Mouse (Mus musculus): Measurements from ENCODE around the gene Rpgrip1l. TPM values are rescaled to one million over a fixed set of nuclear protein-coding genes. Genes with fewer than 3 reads are reported as not detected.

Gene Rpgrip1l
- total and polyA plus RNA-seq, 3 experiments: 2.1 to 5.0 (median 3.8) TPM

DNA sequence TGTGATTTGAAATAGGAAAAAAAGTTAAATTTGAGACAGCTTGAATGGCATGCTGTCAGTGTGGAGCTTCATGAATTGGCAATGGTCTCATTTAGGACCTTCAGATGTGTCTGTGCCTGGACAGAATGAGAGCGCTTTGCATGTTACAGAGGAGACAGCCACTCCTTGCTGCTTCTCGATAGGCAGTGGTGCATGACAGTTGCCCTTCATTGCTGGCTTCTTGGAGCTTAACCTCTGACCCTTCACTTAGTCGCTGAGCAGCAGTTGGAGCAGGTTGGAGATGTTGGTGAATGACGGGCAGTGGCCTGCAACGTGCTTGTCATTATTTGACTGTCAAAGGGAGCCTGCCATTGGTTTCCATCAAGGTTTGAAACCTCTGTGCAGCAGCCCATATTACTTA lies 29.1 kb upstream of the Rpgrip1l start:
- dilution Hi-C loops (cut with MboI; ENCODE audit: extremely low pct_ligation_motif_present, extremely low pct_unique_long_range_greater_than_20kb, low sequenced_read_pairs): no loop called here

DNA sequence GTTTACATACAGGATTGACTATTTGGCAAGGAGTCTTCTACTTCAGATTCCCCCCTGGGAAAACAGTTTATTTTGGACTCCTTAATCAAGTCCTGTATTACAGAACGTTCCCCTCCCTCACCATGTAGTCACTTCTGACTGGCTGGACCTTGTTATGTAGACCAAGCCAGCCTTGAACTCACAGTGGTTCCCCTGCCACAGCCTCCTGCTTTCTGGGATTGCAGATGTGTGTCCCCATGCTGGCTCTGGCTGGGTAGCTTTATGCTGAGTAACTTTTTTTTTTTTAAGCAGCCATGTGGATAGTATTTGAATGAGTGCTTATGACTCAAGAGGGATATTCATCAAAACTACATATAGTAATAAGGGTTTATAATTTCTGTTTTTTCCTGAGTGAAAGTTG lies 27.7 kb upstream of the Rpgrip1l start:
- dilution Hi-C loops (cut with MboI; ENCODE audit: extremely low pct_ligation_motif_present, extremely low pct_unique_long_range_greater_than_20kb, low sequenced_read_pairs): no loop called here
- no peak overlapping the region for H3K27ac ChIP-seq (ENCODE audit: insufficient read depth, low read depth)
- DNase-seq (ENCODE audit: extremely low read depth): no peak

More for the DNA sequence above, 29.1 kb upstream of the Rpgrip1l start:
- Histone ChIP-seq H3K36me3 (replicated peaks in 1 of 2; ENCODE audit: control insufficient read depth in 1 of 2, insufficient read depth in 1 of 2, low read length in 1 of 2) (peaks cover 2 to 44% of the 10 kb centered on the region in 2 experiments), H3K9me3 (replicated peaks; ENCODE audit: low read length) (no peaks in the 10 kb centered on the region), H3K9ac (ENCODE audit: insufficient read depth, low read depth) (no peak overlapping the region), H3K79me2 (replicated peaks; ENCODE audit: control insufficient read depth, extremely low read depth, insufficient read depth, poor library complexity, severe bottlenecking) (no peaks in the 10 kb centered on the region), H3K27me3 (replicated peaks) (no peaks in the 10 kb centered on the region), H3K4me1 (ENCODE audit: control insufficient read depth in 1 of 2, insufficient read depth in 2 of 2) (peaks cover 0 to 12% of the 10 kb centered on the region in 2 experiments; a peak in 2 of 4 replicates), H3K4me3 (replicated peaks in 1 of 3; ENCODE audit: low read depth in 2 of 3, low read length in 2 of 3, poor library complexity in 1 of 3) (no peak overlapping the region), H3K4me2 (ENCODE audit: insufficient read depth, low read depth, poor library complexity, severe bottlenecking) (no peak overlapping the region), H3K27ac (ENCODE audit: insufficient read depth, low read depth) (no peak overlapping the region)
- in situ Hi-C loops (cut with MboI; ENCODE audit: low pct_ligation_motif_present, low pct_unique_long_range_greater_than_20kb, low sequenced_read_pairs): no loop called here
- TF ChIP-seq BHLHE40 (IDR thresholded peaks at IDR 0.05; ENCODE audit: low read depth, low read length) (no peak), GABPA (IDR thresholded peaks at IDR 0.05; ENCODE audit: insufficient replicate concordance, low read depth, low read length) (no peak), CTCF (conservative IDR thresholded peaks at IDR 0.05 in 1 of 2, IDR thresholded peaks at IDR 0.05 in 1 of 2; ENCODE audit: low read depth in 2 of 2, low read length in 2 of 2) (no peak), UBTF (IDR thresholded peaks at IDR 0.05; ENCODE audit: low read depth, low read length) (no peak), RAD21 (IDR thresholded peaks at IDR 0.05; ENCODE audit: low read depth, low read length) (no peak), ZMIZ1 (IDR thresholded peaks at IDR 0.05; ENCODE audit: low read depth, low read length) (no peak), SMC3 (IDR thresholded peaks at IDR 0.05; ENCODE audit: low read depth, low read length) (no peak), SIN3A (IDR thresholded peaks at IDR 0.05; ENCODE audit: low read length) (no peak), MEF2A (IDR thresholded peaks at IDR 0.05; ENCODE audit: borderline replicate concordance, low read depth, low read length) (no peak)
- no peak for DNase-seq (ENCODE audit: extremely low read depth)

DNA sequence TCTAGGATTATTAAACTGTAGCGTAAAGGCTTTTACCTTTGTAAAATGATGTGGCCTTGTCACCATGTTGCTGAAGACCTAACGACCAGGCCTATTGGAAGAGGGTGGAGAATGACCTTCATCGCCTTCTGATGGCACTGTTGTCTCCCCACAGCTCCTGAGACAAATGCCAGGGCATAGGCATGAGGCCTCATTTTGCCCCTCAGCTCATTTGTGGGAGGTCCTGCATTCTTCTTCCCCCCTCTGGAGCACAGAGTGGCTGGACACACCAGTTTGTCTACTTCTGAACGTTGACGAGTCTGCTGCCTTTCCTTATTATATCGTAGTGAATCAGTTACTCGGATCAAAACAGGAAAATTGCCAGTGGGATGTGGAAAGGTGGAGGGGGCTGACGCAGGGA lies 26.6 kb upstream of the Rpgrip1l start:
- Histone ChIP-seq H3K4me3 (replicated peaks in 1 of 3; ENCODE audit: low read depth in 2 of 3, low read length in 2 of 3, poor library complexity in 1 of 3) (no peak overlapping the region), H3K27me3 (replicated peaks) (no peaks in the 10 kb centered on the region), H3K4me2 (ENCODE audit: insufficient read depth, low read depth, poor library complexity, severe bottlenecking) (no peak overlapping the region), H3K9ac (ENCODE audit: insufficient read depth, low read depth) (no peak overlapping the region), H3K79me2 (replicated peaks; ENCODE audit: control insufficient read depth, extremely low read depth, insufficient read depth, poor library complexity, severe bottlenecking) (peaks cover 2% of the 10 kb centered on the region; the same call in 1 of the 2 replicates), H3K4me1 (ENCODE audit: control insufficient read depth in 1 of 2, insufficient read depth in 2 of 2) (peaks cover 0 to 12% of the 10 kb centered on the region in 2 experiments; a peak in 2 of 4 replicates), H3K9me3 (replicated peaks; ENCODE audit: low read length) (peaks cover 7% of the 10 kb centered on the region), H3K27ac (ENCODE audit: insufficient read depth, low read depth) (no peak overlapping the region), H3K36me3 (replicated peaks in 1 of 2; ENCODE audit: control insufficient read depth in 1 of 2, insufficient read depth in 1 of 2, low read length in 1 of 2) (peaks cover 2 to 34% of the 10 kb centered on the region in 2 experiments)
- in situ Hi-C loops (cut with MboI; ENCODE audit: low pct_ligation_motif_present, low pct_unique_long_range_greater_than_20kb, low sequenced_read_pairs) (no loop called here), dilution Hi-C loops (cut with MboI; ENCODE audit: extremely low pct_ligation_motif_present, extremely low pct_unique_long_range_greater_than_20kb, low sequenced_read_pairs) (no loop called here)
- TF ChIP-seq CHD1 (IDR thresholded peaks at IDR 0.05; ENCODE audit: low read depth, low read length) (no peak), POLR2AphosphoS2 (IDR thresholded peaks at IDR 0.05; ENCODE audit: low read depth, low read length) (no peak), RCOR1 (conservative IDR thresholded peaks at IDR 0.05; ENCODE audit: low read depth, low read length) (no peak), MYC (IDR thresholded peaks at IDR 0.05; ENCODE audit: low read depth, low read length) (no peak), GABPA (IDR thresholded peaks at IDR 0.05; ENCODE audit: insufficient replicate concordance, low read depth, low read length) (no peak), IRF4 (IDR thresholded peaks at IDR 0.05; ENCODE audit: low read depth, low read length) (no peak), HCFC1 (IDR thresholded peaks at IDR 0.05; ENCODE audit: low read depth, low read length) (no peak), ZMIZ1 (IDR thresholded peaks at IDR 0.05; ENCODE audit: low read depth, low read length) (no peak), PAX5 (IDR thresholded peaks at IDR 0.05; ENCODE audit: low read length) (no peak), ZKSCAN1 (IDR thresholded peaks at IDR 0.05; ENCODE audit: borderline replicate concordance, low read depth, low read length) (no peak)
- DNase-seq (ENCODE audit: extremely low read depth): no peak

More for the DNA sequence above, 27.7 kb upstream of the Rpgrip1l start:
- no peak overlapping the region for H3K9ac ChIP-seq (ENCODE audit: insufficient read depth, low read depth)
- no peak overlapping the region for H3K4me3 ChIP-seq (replicated peaks in 1 of 3; ENCODE audit: low read depth in 2 of 3, low read length in 2 of 3, poor library complexity in 1 of 3)
- H3K27me3 ChIP-seq (replicated peaks): no peaks in the 10 kb centered on the region
- TF ChIP-seq ZC3H11A (IDR thresholded peaks at IDR 0.05; ENCODE audit: low read depth, low read length) (no peak), POLR2A (IDR thresholded peaks at IDR 0.05; ENCODE audit: low read depth, low read length) (no peak), NELFE (IDR thresholded peaks at IDR 0.05; ENCODE audit: low read depth, low read length) (no peak), SMC3 (IDR thresholded peaks at IDR 0.05; ENCODE audit: low read depth, low read length) (no peak), RAD21 (IDR thresholded peaks at IDR 0.05; ENCODE audit: low read depth, low read length) (no peak), JUND (conservative IDR thresholded peaks at IDR 0.05; ENCODE audit: low read depth, low read length) (no peak)
- peaks cover 7% of the 10 kb centered on the region for H3K9me3 ChIP-seq (replicated peaks; ENCODE audit: low read length)
- H3K4me1 ChIP-seq (ENCODE audit: control insufficient read depth in 1 of 2, insufficient read depth in 2 of 2): peaks cover 0 to 12% of the 10 kb centered on the region in 2 experiments; a peak in 2 of 4 replicates
- no peak overlapping the region for H3K4me2 ChIP-seq (ENCODE audit: insufficient read depth, low read depth, poor library complexity, severe bottlenecking)
- in situ Hi-C loops (cut with MboI; ENCODE audit: low pct_ligation_motif_present, low pct_unique_long_range_greater_than_20kb, low sequenced_read_pairs): no loop called here
- H3K79me2 ChIP-seq (replicated peaks; ENCODE audit: control insufficient read depth, extremely low read depth, insufficient read depth, poor library complexity, severe bottlenecking): peaks cover 2% of the 10 kb centered on the region; the same call in 1 of the 2 replicates
- peaks cover 2 to 39% of the 10 kb centered on the region in 2 experiments for H3K36me3 ChIP-seq (replicated peaks in 1 of 2; ENCODE audit: control insufficient read depth in 1 of 2, insufficient read depth in 1 of 2, low read length in 1 of 2)

All from CH12.LX (cell line).